Mouse (Mus musculus) forebrain, embryonic 15.5 days (tissue): ENCODE results near the gene Ralgapa2. TPM values are rescaled to one million over a fixed set of nuclear protein-coding genes. Genes with fewer than 3 reads are reported as not detected.
A peak's percentile ranks its signal among the peaks of the same experiment; 100 is the strongest.

ENCODE experiments used
- ATAC-seq: fragments of 200-750 bp; cut with Nextera tagmentation; replicated peaks from 2 replicates; pipeline ENCODE4 v1.8.0; 2017; ENCODE audit warnings: mild to moderate bottlenecking, moderate TSS enrichment, moderate library complexity
- H3K27ac ChIP-seq: fragments of 300-500 bp; sonication (generic); replicated peaks from 2 replicates; pipeline ENCODE4 v1.5.1; 2015; ENCODE audit warnings: mild to moderate bottlenecking, inconsistent platforms
- H3K27me3 ChIP-seq: fragments of 300-500 bp; sonication (generic); 2 replicates; pipeline ENCODE4 v1.6.1; 2015; ENCODE audit warnings: inconsistent platforms
- H3K36me3 ChIP-seq: fragments of 300-500 bp; sonication (generic); 2 replicates; pipeline ENCODE4 v1.6.1; 2015; ENCODE audit warnings: mild to moderate bottlenecking, inconsistent platforms
- H3K4me1 ChIP-seq: fragments of 300-500 bp; sonication (generic); 2 replicates; pipeline ENCODE4 v1.6.1; 2015; ENCODE audit warnings: inconsistent platforms
- H3K4me2 ChIP-seq: fragments of 300-500 bp; sonication (generic); replicated peaks from 2 replicates; pipeline ENCODE4 v1.6.1; 2015; ENCODE audit warnings: mild to moderate bottlenecking, inconsistent platforms
- H3K4me3 ChIP-seq: fragments of 300-500 bp; sonication (generic); 2 replicates; pipeline ENCODE4 v1.5.1; 2015; ENCODE audit warnings: mild to moderate bottlenecking, inconsistent platforms
- H3K9ac ChIP-seq: fragments of 300-500 bp; sonication (generic); replicated peaks from 2 replicates; pipeline ENCODE4 v1.6.1; 2015; ENCODE audit warnings: mild to moderate bottlenecking, inconsistent platforms
- H3K9me3 ChIP-seq: fragments of 300-500 bp; sonication (generic); 2 replicates; pipeline ENCODE4 v1.6.1; 2016; ENCODE audit warnings: inconsistent platforms
- WGBS: fragments of 180-500 bp; shearing (Covaris S2); methylation state at CpG from one replicate; pipeline ENCODE4 v1.1.7; 2015; ENCODE audit warnings: mixed read lengths; 5-methylcytosine and 5-hydroxymethylcytosine counted together
- polyA plus RNA-seq: library from polyadenylated mRNA; unstranded; fragments of >200 nt; fragmentation: Nextera tagmentation; extraction: Ambion mirVana; gene quantifications from 2 replicates; pipeline ENCODE4 v1.2.1, GENCODE M21; 2015

The Ralgapa2 gene
- polyA plus RNA-seq, 1 experiment from 2014 or later = 14.2 TPM

DNA sequence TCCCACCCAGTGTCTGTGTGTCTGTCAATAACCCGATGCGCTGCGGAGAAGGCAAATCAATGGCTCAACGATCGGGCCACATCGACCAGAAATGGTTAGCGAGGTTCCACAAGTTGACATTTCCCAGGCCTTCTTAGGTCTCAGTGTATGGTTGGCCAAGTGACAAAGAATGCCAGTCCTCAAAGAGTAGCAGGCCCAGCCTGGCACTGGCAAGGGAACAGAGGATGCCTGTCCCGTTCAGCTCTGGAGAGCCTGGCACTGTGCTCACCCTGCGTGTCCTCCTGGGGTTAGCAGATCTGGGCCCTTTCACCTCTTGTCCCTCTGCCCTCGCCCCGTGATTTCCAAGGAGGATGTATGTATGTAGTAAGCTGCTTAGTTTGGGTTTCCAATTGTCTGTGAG, 316.0 kb downstream of the Ralgapa2 start:
- 0 out of 2 replicates have a peak, but pooled peaks have one; percentile 23 for ATAC-seq
- Histone ChIP-seq H3K4me3 (no peak overlapping the region), H3K27ac (no peak overlapping the region)

More for the DNA sequence above, 316.0 kb downstream of the Ralgapa2 start:
- Histone ChIP-seq H3K36me3 (no peaks in the 10 kb centered on the region), H3K27me3 (no peaks in the 10 kb centered on the region), H3K4me1 (no peaks in the 10 kb centered on the region; the same call in 1 of the 2 replicates), H3K4me2 (no peak overlapping the region), H3K9ac (no peak overlapping the region), H3K9me3 (no peaks in the 10 kb centered on the region)
- WGBS = 87% methylated on average over 11 of the region's 11 CpGs
